Mouse (Mus musculus): ENCODE measurements around the gene Cpa2. TPM values are rescaled to one million over a fixed set of nuclear protein-coding genes. Genes with fewer than 3 reads are reported as not detected.

Gene Cpa2
- polyA plus RNA-seq, 1 experiment: not detected

DNA sequence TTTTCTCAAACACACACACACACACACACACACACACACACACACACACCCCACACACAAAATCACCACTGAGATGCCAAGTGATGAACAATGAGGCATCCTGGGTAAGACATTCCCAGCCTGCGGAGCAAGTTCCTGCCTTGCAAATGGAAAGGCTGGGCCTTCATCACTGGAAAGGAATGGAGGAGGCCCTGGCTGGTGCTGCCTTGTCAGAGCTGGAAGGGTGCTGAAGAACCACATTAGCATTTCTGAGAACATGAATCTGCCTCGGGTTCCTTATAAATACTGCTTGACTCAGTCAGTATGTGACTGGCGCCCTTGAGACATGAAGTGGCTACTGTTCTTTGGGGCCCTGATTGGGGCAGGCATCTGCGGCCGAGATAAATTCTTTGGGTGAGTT, 26.7 kb downstream of the Cpa2 start, which contains the start of gene Cpa4:
Cpa4 (plus strand) TSS at position 301 of the 400 bp plus-strand sequence.
- Histone ChIP-seq H3K27me3 (ENCODE audit: control insufficient read depth, insufficient read depth, insufficient read length) (no peaks in the 10 kb centered on the region), H3K79me3 (ENCODE audit: low read depth) (no peaks in the 10 kb centered on the region), H3ac (ENCODE audit: control insufficient read depth, insufficient read length, low read depth) (no peak within 1 kb of the TSS), H3K79me2 (ENCODE audit: control insufficient read depth, insufficient read depth) (no peaks in the 10 kb centered on the region), H3K4me3 (ENCODE audit: insufficient read depth, poor library complexity, severe bottlenecking) (no peak within 1 kb of the TSS), H3K36me3 (ENCODE audit: control insufficient read depth, insufficient read depth) (no peaks in the 10 kb centered on the region)
- no peak for TF ChIP-seq CTCF (IDR thresholded peaks at IDR 0.05; ENCODE audit: control insufficient read depth, insufficient read depth, insufficient read length)
- no peak for TF ChIP-seq MAX (IDR thresholded peaks at IDR 0.05)
- TF ChIP-seq FOSL1 (IDR thresholded peaks at IDR 0.05; ENCODE audit: insufficient read depth, low read length, poor library complexity, severe bottlenecking): no peak
- TF ChIP-seq MYOD1 (IDR thresholded peaks at IDR 0.05; ENCODE audit: control insufficient read depth, insufficient read length, low read depth): no peak
- no peak for TF ChIP-seq CEBPB (IDR thresholded peaks at IDR 0.05; ENCODE audit: low read depth)
- no peak for TF ChIP-seq MYOG (IDR thresholded peaks at IDR 0.05; ENCODE audit: control insufficient read depth, extremely low read depth, insufficient read length)

DNA sequence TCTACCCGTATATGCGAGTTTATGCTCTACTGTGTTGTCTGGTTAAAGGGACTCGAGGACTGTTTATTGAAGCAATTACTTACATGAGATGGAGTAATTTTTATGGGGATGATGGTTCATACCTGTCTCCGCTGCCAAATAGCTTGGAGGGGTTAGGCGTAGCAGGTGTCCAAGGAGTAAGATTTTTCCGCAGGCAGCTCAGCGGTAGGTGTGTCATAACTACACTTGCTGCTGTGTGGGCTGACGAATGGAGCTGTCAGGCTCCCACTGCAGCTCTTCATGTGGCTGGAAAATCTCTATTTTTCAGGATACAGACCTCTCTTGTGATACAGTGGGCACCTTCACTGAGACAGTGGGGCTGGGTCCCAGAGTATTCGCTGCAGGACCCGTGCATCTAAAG, 27.9 kb downstream of the Cpa2 start:
- no peaks in the 10 kb centered on the region for H3K79me2 ChIP-seq (ENCODE audit: control insufficient read depth, insufficient read depth)
- no peaks in the 10 kb centered on the region for H3K79me3 ChIP-seq (ENCODE audit: low read depth)
- H3K27me3 ChIP-seq (ENCODE audit: control insufficient read depth, insufficient read depth, insufficient read length): no peaks in the 10 kb centered on the region
- no peak overlapping the region for H3K4me3 ChIP-seq (ENCODE audit: insufficient read depth, poor library complexity, severe bottlenecking)
- no peaks in the 10 kb centered on the region for H3K36me3 ChIP-seq (ENCODE audit: control insufficient read depth, insufficient read depth)
- no peak overlapping the region for H3ac ChIP-seq (ENCODE audit: control insufficient read depth, insufficient read length, low read depth)
- TF ChIP-seq MAX (IDR thresholded peaks at IDR 0.05) (no peak), USF1 (IDR thresholded peaks at IDR 0.05; ENCODE audit: low read depth) (no peak), MYOD1 (IDR thresholded peaks at IDR 0.05; ENCODE audit: control insufficient read depth, insufficient read length, low read depth) (no peak), CTCF (IDR thresholded peaks at IDR 0.05; ENCODE audit: control insufficient read depth, insufficient read depth, insufficient read length) (no peak), CEBPB (IDR thresholded peaks at IDR 0.05; ENCODE audit: low read depth) (no peak), MYOG (IDR thresholded peaks at IDR 0.05; ENCODE audit: control insufficient read depth, extremely low read depth, insufficient read length) (no peak), FOSL1 (IDR thresholded peaks at IDR 0.05; ENCODE audit: insufficient read depth, low read length, poor library complexity, severe bottlenecking) (no peak)

- H3ac ChIP-seq (ENCODE audit: control insufficient read depth, insufficient read length, low read depth): no peak overlapping the region
- H3K4me3 ChIP-seq (ENCODE audit: insufficient read depth, poor library complexity, severe bottlenecking): no peak overlapping the region
- no peaks in the 10 kb centered on the region for H3K79me3 ChIP-seq (ENCODE audit: low read depth)
- TF ChIP-seq MYOD1 (IDR thresholded peaks at IDR 0.05; ENCODE audit: control insufficient read depth, insufficient read length, low read depth) (peak; percentile 64), USF1 (IDR thresholded peaks at IDR 0.05; ENCODE audit: low read depth) (no peak)
- no peaks in the 10 kb centered on the region for H3K79me2 ChIP-seq (ENCODE audit: control insufficient read depth, insufficient read depth)
- H3K36me3 ChIP-seq (ENCODE audit: control insufficient read depth, insufficient read depth): no peaks in the 10 kb centered on the region
- no peaks in the 10 kb centered on the region for H3K27me3 ChIP-seq (ENCODE audit: control insufficient read depth, insufficient read depth, insufficient read length)
Observed at GRCm38 (mm10) chr6:30570012-30570411, 28.6 kb downstream of the Cpa2 start.

DNA sequence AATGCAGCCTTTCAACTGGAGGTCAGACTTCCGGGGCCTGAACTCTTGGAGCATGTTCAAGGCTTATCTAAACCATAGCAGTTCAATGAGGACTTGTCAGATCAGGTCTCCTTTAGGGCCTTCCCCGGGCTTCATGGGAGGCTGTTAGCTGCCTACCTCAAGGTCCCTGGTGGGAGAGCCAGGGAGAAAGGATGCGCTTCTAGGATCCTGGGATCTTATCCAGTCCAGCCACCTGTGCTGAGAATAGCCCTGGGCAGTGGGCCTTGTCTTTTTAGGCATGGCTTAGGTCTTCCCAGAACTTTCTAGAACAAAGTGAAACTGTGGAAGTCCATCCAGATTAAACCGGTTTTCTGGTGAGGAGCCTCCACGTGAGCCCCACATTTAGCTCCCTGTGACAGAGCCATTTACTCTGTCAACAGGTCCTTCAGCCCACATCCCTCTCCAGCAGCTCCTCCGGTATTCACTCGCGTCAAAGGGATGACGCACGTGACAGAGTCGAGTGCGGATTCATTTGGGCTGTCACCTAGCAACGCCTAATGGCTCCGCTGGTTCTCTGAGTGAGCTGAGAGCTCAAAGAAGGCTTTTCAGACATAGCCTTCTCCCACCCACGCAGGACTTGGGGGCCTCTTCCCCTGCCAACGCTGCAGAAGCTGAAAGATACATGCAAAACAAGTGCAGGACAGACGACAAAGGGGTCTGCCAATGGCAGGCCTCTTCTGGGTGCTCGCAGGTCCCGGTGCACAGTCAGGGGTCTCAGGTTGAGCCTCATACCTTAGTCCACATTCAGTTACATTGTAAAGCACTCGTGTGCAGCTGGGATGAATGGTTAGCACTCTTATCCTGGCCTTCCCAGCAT, 31.3 kb downstream of the Cpa2 start:
- no peaks in the 10 kb centered on the region for H3K79me3 ChIP-seq (ENCODE audit: low read depth)

DNA sequence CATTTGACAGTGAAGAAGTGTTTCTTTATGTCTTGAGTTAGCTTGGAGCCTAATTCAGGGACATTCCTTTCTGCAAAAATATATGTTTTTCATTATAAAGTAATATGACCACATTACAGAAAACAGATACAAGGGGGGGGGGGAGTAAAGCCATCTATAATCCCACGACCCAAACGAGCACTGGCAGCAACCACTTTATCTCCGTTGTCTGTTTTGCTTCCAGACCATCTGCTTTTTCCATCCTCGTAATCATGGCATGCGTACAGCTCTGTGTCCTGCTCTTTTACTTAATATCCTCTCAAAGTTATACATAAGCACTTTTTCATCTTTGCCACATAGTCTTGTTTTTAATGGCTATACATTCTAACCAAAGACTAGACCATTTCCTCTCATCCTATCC, 32.0 kb downstream of the Cpa2 start:
- Histone ChIP-seq H3K4me3 (ENCODE audit: insufficient read depth, poor library complexity, severe bottlenecking) (no peak overlapping the region), H3K79me2 (ENCODE audit: control insufficient read depth, insufficient read depth) (no peaks in the 10 kb centered on the region), H3ac (ENCODE audit: control insufficient read depth, insufficient read length, low read depth) (no peak overlapping the region), H3K36me3 (ENCODE audit: control insufficient read depth, insufficient read depth) (no peaks in the 10 kb centered on the region), H3K79me3 (ENCODE audit: low read depth) (no peaks in the 10 kb centered on the region), H3K27me3 (ENCODE audit: control insufficient read depth, insufficient read depth, insufficient read length) (no peaks in the 10 kb centered on the region)
- TF ChIP-seq MYOD1 (IDR thresholded peaks at IDR 0.05; ENCODE audit: control insufficient read depth, insufficient read length, low read depth): no peak
- TF ChIP-seq MYOG (IDR thresholded peaks at IDR 0.05; ENCODE audit: control insufficient read depth, extremely low read depth, insufficient read length): no peak
- TF ChIP-seq CEBPB (IDR thresholded peaks at IDR 0.05; ENCODE audit: low read depth): no peak
- no peak for TF ChIP-seq CTCF (IDR thresholded peaks at IDR 0.05; ENCODE audit: control insufficient read depth, insufficient read depth, insufficient read length)
- TF ChIP-seq FOSL1 (IDR thresholded peaks at IDR 0.05; ENCODE audit: insufficient read depth, low read length, poor library complexity, severe bottlenecking): no peak
- TF ChIP-seq USF1 (IDR thresholded peaks at IDR 0.05; ENCODE audit: low read depth): no peak
- TF ChIP-seq MAX (IDR thresholded peaks at IDR 0.05): no peak

More for the DNA sequence above, 31.3 kb downstream of the Cpa2 start:
- TF ChIP-seq CEBPB (IDR thresholded peaks at IDR 0.05; ENCODE audit: low read depth): no peak
- no peak for TF ChIP-seq USF1 (IDR thresholded peaks at IDR 0.05; ENCODE audit: low read depth)
- TF ChIP-seq MYOD1 (IDR thresholded peaks at IDR 0.05; ENCODE audit: control insufficient read depth, insufficient read length, low read depth): no peak
- TF ChIP-seq CTCF (IDR thresholded peaks at IDR 0.05; ENCODE audit: control insufficient read depth, insufficient read depth, insufficient read length): no peak
- no peak for TF ChIP-seq FOSL1 (IDR thresholded peaks at IDR 0.05; ENCODE audit: insufficient read depth, low read length, poor library complexity, severe bottlenecking)
- no peak for TF ChIP-seq MYOG (IDR thresholded peaks at IDR 0.05; ENCODE audit: control insufficient read depth, extremely low read depth, insufficient read length)
- TF ChIP-seq MAX (IDR thresholded peaks at IDR 0.05): no peak
- Histone ChIP-seq H3ac (ENCODE audit: control insufficient read depth, insufficient read length, low read depth) (no peak overlapping the region), H3K4me3 (ENCODE audit: insufficient read depth, poor library complexity, severe bottlenecking) (no peak overlapping the region), H3K27me3 (ENCODE audit: control insufficient read depth, insufficient read depth, insufficient read length) (no peaks in the 10 kb centered on the region), H3K36me3 (ENCODE audit: control insufficient read depth, insufficient read depth) (no peaks in the 10 kb centered on the region), H3K79me2 (ENCODE audit: control insufficient read depth, insufficient read depth) (no peaks in the 10 kb centered on the region)
